9 mouse cellular contexts compared by ENCODE assay signal in the genomic region with DNA sequence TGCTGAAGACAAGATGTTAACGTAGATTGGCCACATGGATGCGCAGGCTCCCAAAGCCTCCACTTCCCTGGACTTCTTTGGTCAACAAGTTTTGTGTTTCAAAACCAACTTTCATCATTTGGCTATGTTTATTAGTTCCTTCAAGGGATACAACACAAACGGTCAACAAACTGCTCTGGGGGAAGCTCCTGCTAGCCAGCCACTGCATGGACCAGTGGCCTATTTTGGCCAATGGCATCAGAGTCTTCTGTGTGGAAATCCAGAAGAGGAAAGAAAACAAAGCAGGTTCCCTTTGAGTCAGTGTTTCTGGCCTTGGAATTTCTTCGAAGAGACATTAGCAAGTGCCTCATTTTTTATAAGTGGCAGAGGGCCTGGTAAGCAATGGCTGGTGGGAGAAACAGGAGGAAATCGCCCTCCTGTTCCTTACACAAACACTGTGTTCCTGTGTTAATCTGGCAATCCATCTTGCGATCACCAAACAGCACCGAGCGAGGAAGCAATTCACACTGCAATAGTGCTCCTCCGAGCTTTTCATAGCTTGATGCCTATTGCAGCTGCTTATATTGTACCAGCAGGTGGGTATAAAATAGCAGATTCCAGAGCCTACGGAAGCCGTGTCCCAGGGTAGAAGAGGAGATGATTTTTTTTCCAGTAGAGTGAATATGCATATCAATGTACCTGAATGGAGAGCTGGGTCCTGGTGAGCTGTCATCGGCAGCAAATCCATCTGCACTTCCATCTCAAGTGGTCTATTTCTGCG.
DNase-seq lines count a peak whose midpoint lies in the region; ATAC-seq and TF ChIP-seq lines count a peak whose summit lies in the region.
"Had no signal": no experiment of that assay in that cellular context is flagged by ENCODE, and none has a peak within 500 bp of the region (broad histone marks: within the 10 kb centered on the region; RNA-seq: fewer than 3 reads in every experiment).

No protein-coding gene starts in this region.

- H3K36me3 ChIP-seq in lung, embryonic 14.5 days (ENCODE audit: insufficient read depth): no peaks in the 10 kb centered on the region
- H3K36me3 ChIP-seq in neural tube, embryonic 14.5 days (ENCODE audit: control insufficient read depth, insufficient read depth, low read length): no peaks in the 10 kb centered on the region
- no peaks in the 10 kb centered on the region for H3K36me3 ChIP-seq in intestine, embryonic 15.5 days
- H3K36me3 ChIP-seq: liver, embryonic 15.5 days had no signal

- no peak overlapping the region for H3K4me2 ChIP-seq in lung, embryonic 14.5 days
- peak overlapping the region; percentile 11; the same call in 1 of the 2 replicates for H3K4me2 ChIP-seq in neural tube, embryonic 14.5 days (ENCODE audit: low read depth, low read length)
- H3K4me2 ChIP-seq in intestine, embryonic 15.5 days (replicated peaks): no peak overlapping the region
- H3K4me2 ChIP-seq: liver, embryonic 15.5 days had no signal

- no peaks in the 10 kb centered on the region for H3K27me3 ChIP-seq in lung, embryonic 14.5 days (ENCODE audit: insufficient read depth, low read length)
- no peaks in the 10 kb centered on the region for H3K27me3 ChIP-seq in neural tube, embryonic 14.5 days (ENCODE audit: control insufficient read depth, insufficient read depth, low read length)
- H3K27me3 ChIP-seq in intestine, embryonic 15.5 days (replicated peaks): no peaks in the 10 kb centered on the region
- H3K27me3 ChIP-seq: liver, embryonic 15.5 days had no signal

- H3K4me1 ChIP-seq in lung, embryonic 14.5 days (ENCODE audit: insufficient read depth): no peaks in the 10 kb centered on the region
- 0 out of 2 replicates have a peak, but pooled peaks cover 3% of the 10 kb centered on the region for H3K4me1 ChIP-seq in lung, adult 2 months (ENCODE audit: control insufficient read depth, insufficient read depth, low read length)
- H3K4me1 ChIP-seq in neural tube, embryonic 14.5 days (ENCODE audit: control insufficient read depth, insufficient read depth, low read length): peaks cover 7% of the 10 kb centered on the region; the same call in 1 of the 2 replicates
- no peaks in the 10 kb centered on the region for H3K4me1 ChIP-seq in intestine, embryonic 15.5 days (replicated peaks)
- H3K4me1 ChIP-seq: liver, embryonic 15.5 days had no signal

- intact Hi-C loops in left cerebral cortex, postnatal 25 days (cut with DNase I): no loop called here

- ATAC-seq in frontal cortex, adult (ENCODE audit: low TSS enrichment): peak; percentile 77
- ATAC-seq in lung, embryonic 14.5 days (ENCODE audit: insufficient read depth): peak; percentile 59
- ATAC-seq in neural tube, embryonic 14.5 days (ENCODE audit: low read depth): peak; percentile 56
- ATAC-seq in intestine, embryonic 15.5 days: no peak

- H3K4me3 ChIP-seq in lung, embryonic 14.5 days (ENCODE audit: low read depth, low read length): no peak overlapping the region
- H3K4me3 ChIP-seq in lung, adult 2 months (replicated peaks; ENCODE audit: extremely low read depth, low read depth, low read length): no peak overlapping the region
- no peak overlapping the region for H3K4me3 ChIP-seq in neural tube, embryonic 14.5 days (ENCODE audit: low read depth, low read length)
- no peak overlapping the region for H3K4me3 ChIP-seq in intestine, embryonic 15.5 days (replicated peaks)
- H3K4me3 ChIP-seq: liver, embryonic 15.5 days had no signal

- TF ChIP-seq CTCF in lung, embryonic 14.5 days (IDR thresholded peaks at IDR 0.05; ENCODE audit: low read depth): no peak
- no peak for TF ChIP-seq CTCF in lung, adult 2 months (IDR thresholded peaks at IDR 0.05; ENCODE audit: insufficient read depth, low read length)

- 43% methylated on average over 13 of the region's 13 CpGs for WGBS in lung, embryonic 14.5 days
- WGBS in lung, adult 2 months: 36% methylated on average over 13 of the region's 13 CpGs
- WGBS in neural tube, embryonic 14.5 days: 41% methylated on average over 13 of the region's 13 CpGs
- WGBS in intestine, embryonic 15.5 days: 42% methylated on average over 13 of the region's 13 CpGs

- DNase-seq in frontal cortex, postnatal 25 days (ENCODE audit: low spot score in 2 of 2): no peak
- DNase-seq in lung, embryonic 14.5 days: peak; percentile 55
- no peak for DNase-seq in lung, adult 2 months
- peak; percentile 25 to 40 for DNase-seq in left cerebral cortex, postnatal 25 days (ENCODE audit: low spot score in 2 of 2)
- no peak for DNase-seq in adrenal gland, postnatal 10 days

- no peak for TF ChIP-seq POLR2A in lung, adult 2 months (IDR thresholded peaks at IDR 0.05; ENCODE audit: borderline replicate concordance, extremely low read depth, low read depth, low read length)

- no peak overlapping the region for H3K9ac ChIP-seq in lung, embryonic 14.5 days
- no peak overlapping the region; the same call in 1 of the 2 replicates for H3K9ac ChIP-seq in neural tube, embryonic 14.5 days (replicated peaks; ENCODE audit: low read depth, low read length)
- no peak overlapping the region for H3K9ac ChIP-seq in intestine, embryonic 15.5 days
- H3K9ac ChIP-seq: liver, embryonic 15.5 days had no signal

- no peak overlapping the region for H3K27ac ChIP-seq in lung, embryonic 14.5 days (ENCODE audit: low read depth)
- H3K27ac ChIP-seq in neural tube, embryonic 14.5 days (ENCODE audit: low read depth, low read length): peak overlapping the region; percentile 60; the same call in 1 of the 2 replicates
- no peak overlapping the region for H3K27ac ChIP-seq in intestine, embryonic 15.5 days
- H3K27ac ChIP-seq: liver, embryonic 15.5 days had no signal

- no peaks in the 10 kb centered on the region for H3K9me3 ChIP-seq in lung, embryonic 14.5 days (ENCODE audit: low read depth, low read length)
- no peaks in the 10 kb centered on the region for H3K9me3 ChIP-seq in neural tube, embryonic 14.5 days (ENCODE audit: control insufficient read depth, low read length)
- no peaks in the 10 kb centered on the region for H3K9me3 ChIP-seq in intestine, embryonic 15.5 days
- H3K9me3 ChIP-seq: liver, embryonic 15.5 days had no signal

Comparison
In these comparisons a context has a peak if more than half of its experiments do, and no peak if none do; other contexts are left out.
1. DNase-seq: peak in lung, embryonic 14.5 days (single experiment) and left cerebral cortex, postnatal 25 days (2 of 2); none in frontal cortex, postnatal 25 days (0 of 2), lung, adult 2 months (single experiment) and adrenal gland, postnatal 10 days (single experiment).